Mouse (Mus musculus) heart, postnatal 25 days (tissue): ENCODE data around the gene Tle6. TPM values are rescaled to one million over a fixed set of nuclear protein-coding genes. Genes with fewer than 3 reads are reported as not detected.

Experiments
- DNase-seq: peaks from one replicate; pipeline ENCODE4 v3.0.0; 2022; ENCODE audit warnings: low spot score
- intact Hi-C: fragments of 180-260 bp; cut with DNase I; formaldehyde crosslinking; loops from one replicate; pipeline ENCODE4 v1.15.1; 2025
- total RNA-seq, 2 experiments: library from RNA; stranded (reverse); gene quantifications; 2 replicates each; pipeline ENCODE4 v1.2.3; 2021

Gene Tle6
- total RNA-seq, 2 experiments from 2014 or later: 6.7 to 7.4 TPM

GRCm38 (mm10) chr10:81570238-81570800 lies 30.6 kb downstream of the Tle6 start:
- intact Hi-C loops: no loop called here

GRCm38 (mm10) chr10:81569507-81570237 lies 31.2 kb downstream of the Tle6 start:
- intact Hi-C loops: no loop called here
- DNase-seq: no peak

More at GRCm38 (mm10) chr10:81570238-81570800, 30.6 kb downstream of the Tle6 start:
- DNase-seq: no peak

- intact Hi-C loops: no loop called here
- no peak for DNase-seq
Measured at GRCm38 (mm10) chr10:81568381-81569191, 32.3 kb downstream of the Tle6 start.

GRCm38 (mm10) chr10:81565257-81566228 lies 35.3 kb downstream of the Tle6 start:
- intact Hi-C loops: loop anchor here (2.0 kb wide), 1 partner anchor 39 kb away; no protein-coding TSS in a partner anchor
- no peak for DNase-seq

- DNase-seq: no peak
- intact Hi-C loops: loop anchor here (2.0 kb wide), 1 partner anchor 40 kb away; no protein-coding TSS in a partner anchor
Measured at GRCm38 (mm10) chr10:81564734-81565133, 36.1 kb downstream of the Tle6 start.

GRCm38 (mm10) chr10:81564216-81564615 lies 36.7 kb downstream of the Tle6 start:
- intact Hi-C loops: loop anchor here (2.0 kb wide), 1 partner anchor 41 kb away; no protein-coding TSS in a partner anchor
- DNase-seq: peak; percentile 47

GRCm38 (mm10) chr10:81563481-81563880 lies 37.4 kb downstream of the Tle6 start:
- no peak for DNase-seq
- intact Hi-C loops: no loop called here

GRCm38 (mm10) chr10:81562411-81562810 lies 38.5 kb downstream of the Tle6 start:
- no peak for DNase-seq
- intact Hi-C loops: no loop called here

GRCm38 (mm10) chr10:81560719-81561459 lies 40.0 kb downstream of the Tle6 start:
- no peak for DNase-seq
- intact Hi-C loops: no loop called here

- intact Hi-C loops: no loop called here
- peak; percentile 63 for DNase-seq
Measured at GRCm38 (mm10) chr10:81559627-81560539, 41.0 kb downstream of the Tle6 start.

- intact Hi-C loops: no loop called here
- peak; percentile 69 for DNase-seq
Measured at GRCm38 (mm10) chr10:81559163-81559626, 41.7 kb downstream of the Tle6 start, which contains the start of gene Aes. Gene Aes (plus strand): TSS chr10:81559488.

- intact Hi-C loops: no loop called here
Measured at GRCm38 (mm10) chr10:81557491-81557890, 43.4 kb downstream of the Tle6 start.

GRCm38 (mm10) chr10:81556282-81556681 lies 44.6 kb downstream of the Tle6 start:
- no peak for DNase-seq
- intact Hi-C loops: no loop called here

More at GRCm38 (mm10) chr10:81557491-81557890, 43.4 kb downstream of the Tle6 start:
- no peak for DNase-seq

- intact Hi-C loops: loop anchor here (5.0 kb wide), 1 partner anchor 37 kb away; no protein-coding TSS in a partner anchor
- DNase-seq: no peak
Measured at GRCm38 (mm10) chr10:81553807-81554755, 46.8 kb downstream of the Tle6 start.

- intact Hi-C loops: loop anchor here (5.0 kb wide), 1 partner anchor 36 kb away; no protein-coding TSS in a partner anchor
- DNase-seq: no peak
Measured at GRCm38 (mm10) chr10:81553232-81553631, 47.6 kb downstream of the Tle6 start.

GRCm38 (mm10) chr10:81551597-81552102 lies 49.2 kb downstream of the Tle6 start:
- intact Hi-C loops: loop anchor here (1.0 to 5.0 kb wide), 2 partner anchors 34 to 47 kb away; no protein-coding TSS in a partner anchor
- peak; percentile 71 for DNase-seq
